Mouse (Mus musculus) layer of hippocampus, adult 18-20 months (tissue): ENCODE results near the gene Olfr984. TPM values are rescaled to one million over a fixed set of nuclear protein-coding genes. Genes with fewer than 3 reads are reported as not detected.

Experiments
- DNase-seq, 2 experiments: peaks; one replicate each; pipeline ENCODE4 v3.0.0; 2022; ENCODE audit warnings: low spot score in 2 of 2
- long read RNA-seq: library from polyadenylated mRNA; stranded (forward); transcript quantifications from one replicate; pipeline ENCODE4 v2.0.0, GENCODE M21; 2021
- total RNA-seq, 2 experiments: library from RNA; stranded (reverse); gene quantifications; 2 replicates each; pipeline ENCODE4 v1.2.3; 2021

Gene Olfr984
- not detected for total RNA-seq
- long read RNA-seq: 0 reads

DNA sequence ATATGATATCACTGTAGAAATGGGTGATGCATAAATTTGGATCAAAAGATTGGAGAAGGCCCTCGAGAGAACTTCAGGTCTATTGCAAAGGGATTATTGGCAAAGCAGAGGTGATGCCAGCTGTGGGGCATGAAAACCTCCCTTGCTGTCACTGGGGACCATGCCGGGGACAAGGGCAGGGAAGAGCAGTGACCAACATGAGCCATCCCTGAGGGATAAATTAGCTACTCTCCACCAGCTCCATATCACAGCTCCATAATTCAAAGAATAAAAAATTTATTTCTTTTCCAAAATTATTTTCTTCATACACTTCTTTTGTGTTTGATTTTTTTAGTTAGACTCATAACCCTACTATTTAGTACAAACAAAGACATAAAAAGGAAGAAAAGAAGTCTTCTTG lies at the start of gene Olfr984:
TSS of gene Olfr984 (minus strand) at position 101 of the 400 bp plus-strand sequence.
- DNase-seq: no peak

DNA sequence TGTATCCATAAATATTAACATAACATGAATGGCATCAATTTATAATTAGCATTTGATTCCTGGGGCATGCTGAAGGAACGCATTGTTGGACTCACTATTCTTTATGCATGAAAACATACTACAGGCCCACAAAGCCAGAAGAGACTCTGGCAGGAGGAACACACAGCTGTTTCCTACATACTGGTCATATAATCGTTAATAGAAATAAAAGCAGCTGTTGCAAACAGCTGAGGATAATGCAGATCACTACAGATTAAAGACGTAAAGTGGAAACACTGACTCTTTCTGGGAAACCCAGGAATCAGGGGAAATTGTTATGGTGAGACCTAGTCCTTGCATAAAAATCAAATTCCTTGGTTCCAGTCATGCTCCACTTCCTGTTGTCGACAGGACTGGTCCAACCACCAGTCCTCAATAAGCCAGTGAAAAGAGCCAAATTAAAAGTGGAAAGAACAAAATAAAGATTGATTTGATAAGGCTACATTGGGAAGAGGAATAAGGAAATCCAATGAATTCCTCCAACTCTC lies 41.2 kb upstream of the Olfr984 start:
- no peak for DNase-seq

DNA sequence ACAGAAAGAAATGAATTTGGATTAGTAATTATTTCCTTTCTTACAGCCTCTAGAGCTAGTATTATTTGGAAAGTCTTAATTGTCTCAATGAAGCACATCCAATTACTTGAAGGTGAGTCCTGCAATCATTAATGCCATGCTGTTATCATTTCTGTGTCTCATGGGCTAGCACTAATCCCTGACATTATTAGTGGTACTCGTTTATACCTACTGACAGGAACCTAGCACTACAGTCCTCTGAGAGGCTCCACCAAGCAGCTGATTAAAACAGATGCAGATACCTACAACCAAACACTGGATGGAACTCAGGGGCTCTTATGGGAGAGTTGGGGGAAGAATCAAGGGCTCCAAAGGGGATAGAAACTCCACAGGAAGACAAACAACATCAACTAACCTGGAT lies 27.5 kb upstream of the Olfr984 start:
- no peak for DNase-seq

DNA sequence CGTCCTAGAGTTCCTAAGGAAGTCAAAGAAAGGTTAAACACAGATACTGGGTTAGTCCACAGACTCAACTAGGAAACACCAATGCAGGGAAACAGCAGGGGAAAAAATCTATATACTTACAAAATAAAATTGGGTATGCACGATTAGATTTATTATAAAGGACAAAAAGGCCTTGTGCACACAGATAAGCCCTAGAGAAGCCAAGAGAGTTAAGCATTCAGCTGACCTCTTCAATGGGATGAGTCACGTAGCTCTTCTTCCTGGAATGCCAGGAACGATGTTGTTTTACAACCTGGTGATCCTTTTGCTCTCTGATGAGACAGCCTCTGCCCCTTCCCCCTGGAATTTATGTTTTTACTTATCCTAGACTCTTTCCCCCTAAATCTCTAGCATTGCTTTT lies 25.5 kb upstream of the Olfr984 start:
- no peak for DNase-seq

DNA sequence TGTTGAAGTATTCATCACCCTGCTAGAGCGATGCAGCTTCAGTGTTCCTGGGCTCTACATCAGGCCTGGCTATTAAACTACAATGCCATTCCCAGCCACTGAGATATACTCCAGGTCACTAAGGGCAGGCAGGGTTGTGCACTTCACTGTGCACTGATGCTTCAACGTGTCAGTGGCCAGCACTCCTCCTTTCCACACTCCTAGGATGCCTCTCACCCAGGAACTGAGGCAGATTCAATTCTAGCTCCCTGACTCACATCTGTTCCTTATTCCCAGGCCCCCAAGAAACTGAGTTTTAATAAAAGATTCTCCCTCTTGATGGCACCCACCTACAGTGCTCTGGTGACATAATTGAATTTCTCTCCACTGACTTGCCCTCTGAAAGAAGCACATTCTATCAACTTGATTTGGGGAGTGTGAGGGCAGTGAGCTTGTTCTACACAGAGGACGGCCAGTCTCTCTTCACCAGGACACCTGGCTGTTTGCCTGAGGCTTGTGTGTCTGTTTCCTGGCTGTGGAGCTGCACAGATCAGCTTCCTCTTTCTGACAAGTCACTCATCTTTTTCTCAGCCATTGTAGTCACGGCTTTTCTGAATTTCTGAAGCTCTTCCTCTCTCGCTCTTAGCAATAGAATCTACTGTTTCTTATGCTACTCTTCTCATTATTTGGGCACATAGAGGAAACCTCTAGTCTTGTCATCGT lies 23.1 kb upstream of the Olfr984 start:
- DNase-seq: no peak

DNA sequence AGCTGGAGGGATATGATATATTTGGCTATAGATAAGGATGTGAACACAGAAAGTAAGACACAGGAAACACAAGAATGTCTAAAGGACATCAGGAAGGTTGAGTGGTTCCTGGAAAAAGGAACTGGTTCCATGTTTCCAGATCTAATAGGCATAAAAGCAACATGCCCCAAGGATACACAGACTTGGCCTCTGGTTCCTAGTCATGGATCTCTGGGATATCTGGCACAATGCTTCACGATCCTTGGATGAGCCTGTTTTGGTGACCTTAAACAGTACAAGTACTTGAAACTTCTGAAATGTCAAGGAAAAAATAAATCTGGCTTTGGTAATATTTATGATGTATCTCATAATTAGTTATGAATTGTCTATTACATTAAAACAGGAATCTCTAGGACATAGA lies 16.6 kb upstream of the Olfr984 start:
- DNase-seq: no peak

DNA sequence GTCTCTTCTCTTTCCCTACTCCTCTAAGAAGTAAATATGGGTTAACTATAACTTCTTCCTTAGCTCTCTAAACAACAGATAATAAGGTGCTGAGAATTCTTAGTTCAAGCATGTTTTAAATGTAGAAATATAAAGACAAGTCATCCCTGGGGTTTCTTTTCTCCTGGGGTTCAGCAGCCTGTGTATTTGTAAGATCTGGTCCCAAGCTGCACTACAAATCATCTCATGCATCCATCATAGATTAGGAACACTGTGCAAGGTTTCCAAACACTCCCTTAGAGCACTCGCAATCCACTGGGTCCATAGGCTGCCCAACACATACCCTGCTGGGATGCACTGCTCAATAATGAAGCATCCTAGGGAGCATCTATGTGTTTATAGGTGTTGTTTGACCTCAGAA lies 16.1 kb upstream of the Olfr984 start, which contains the start of gene Olfr985:
TSS of gene Olfr985 (minus strand) at position 101 of the 400 bp plus-strand sequence.
- no peak for DNase-seq

DNA sequence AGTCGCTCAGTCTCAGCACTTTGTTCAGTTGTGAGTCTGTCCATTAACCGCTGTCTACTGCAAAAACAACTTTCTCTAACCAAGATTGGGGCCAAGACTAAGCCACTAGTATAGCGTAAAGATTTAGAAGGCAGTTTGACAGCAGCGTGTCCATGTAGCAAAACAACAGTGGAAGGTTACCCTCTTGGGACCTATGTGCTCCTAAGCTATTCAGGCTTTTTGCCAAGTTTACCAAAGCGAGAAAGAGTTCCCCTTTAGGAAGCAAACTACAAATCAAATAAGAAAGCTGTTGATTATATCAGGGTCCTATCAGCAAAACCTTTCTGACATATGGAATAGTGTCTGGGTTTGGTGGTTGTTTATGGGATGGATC lies 3.3 kb upstream of the Olfr984 start:
- DNase-seq: no peak

DNA sequence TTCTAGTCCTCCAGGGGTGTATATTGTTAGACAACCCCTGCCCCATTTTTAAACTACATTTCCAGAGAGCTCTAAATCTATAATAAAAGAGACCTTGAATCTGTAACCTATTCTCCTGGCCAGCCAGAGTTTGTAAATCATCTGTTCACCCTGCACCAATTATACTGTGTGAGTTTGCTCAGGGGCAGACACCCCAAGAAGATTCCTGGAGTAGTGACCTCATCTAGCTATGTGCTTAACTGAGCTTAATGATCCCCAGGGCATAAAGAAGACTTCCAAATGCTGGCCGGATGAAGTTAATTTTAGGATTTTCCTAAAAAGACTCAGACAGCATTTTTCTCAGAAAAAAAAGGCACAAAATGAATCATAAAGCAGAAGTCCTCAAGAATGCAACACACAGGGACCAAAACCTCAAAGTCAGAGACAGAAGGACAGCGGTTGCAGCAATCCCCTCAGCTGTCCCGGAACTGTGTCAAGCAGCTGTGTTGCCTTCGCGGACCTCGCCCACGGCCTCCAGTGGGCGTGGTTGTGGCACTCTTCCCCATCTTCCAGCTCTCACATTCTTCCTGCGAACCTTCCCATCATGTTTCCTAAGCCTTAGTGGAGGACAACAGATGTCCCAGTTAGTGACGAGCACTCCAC lies 2.8 kb upstream of the Olfr984 start:
- DNase-seq: no peak

DNA sequence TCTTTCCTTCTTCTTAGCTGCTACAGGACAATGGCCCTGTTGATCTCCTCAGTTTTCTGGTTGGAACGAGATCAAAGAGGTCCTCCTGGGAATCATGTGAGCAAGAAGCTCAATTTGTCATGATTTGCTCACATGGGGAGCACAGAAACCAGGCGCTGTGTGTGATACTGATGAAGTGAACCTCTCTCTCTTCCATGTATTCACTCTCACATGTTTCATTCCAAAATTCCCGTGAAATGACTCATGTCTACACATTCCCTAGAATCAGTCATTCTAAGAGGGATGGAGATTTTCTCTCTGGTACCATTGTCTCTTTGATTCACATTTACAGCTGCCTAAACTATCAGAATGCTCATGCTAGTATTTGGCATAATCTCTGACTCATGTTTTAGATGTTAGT lies 19.2 kb downstream of the Olfr984 start:
- DNase-seq: no peak

DNA sequence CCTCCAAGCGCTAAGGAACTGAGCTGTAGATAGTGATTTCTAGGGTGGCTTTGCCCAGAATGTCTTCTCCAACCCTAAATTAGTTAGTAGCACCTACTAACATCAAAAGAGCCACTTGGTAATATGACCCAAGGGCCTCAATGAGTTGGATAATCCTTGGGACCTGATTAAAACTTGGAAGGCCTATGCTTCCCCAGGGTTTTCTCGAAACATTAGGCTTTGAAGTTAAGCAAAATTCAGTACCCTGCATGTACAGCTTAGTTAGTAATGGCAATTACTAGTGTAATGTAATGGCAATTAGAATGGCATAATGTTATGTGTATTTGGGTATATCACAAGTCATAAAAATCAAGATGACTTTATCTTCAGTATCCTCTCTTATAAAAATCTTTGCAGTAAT lies 20.5 kb downstream of the Olfr984 start, which contains the start of gene Olfr983:
TSS of gene Olfr983 (minus strand) at position 101 of the 400 bp plus-strand sequence.
- DNase-seq: no peak

DNA sequence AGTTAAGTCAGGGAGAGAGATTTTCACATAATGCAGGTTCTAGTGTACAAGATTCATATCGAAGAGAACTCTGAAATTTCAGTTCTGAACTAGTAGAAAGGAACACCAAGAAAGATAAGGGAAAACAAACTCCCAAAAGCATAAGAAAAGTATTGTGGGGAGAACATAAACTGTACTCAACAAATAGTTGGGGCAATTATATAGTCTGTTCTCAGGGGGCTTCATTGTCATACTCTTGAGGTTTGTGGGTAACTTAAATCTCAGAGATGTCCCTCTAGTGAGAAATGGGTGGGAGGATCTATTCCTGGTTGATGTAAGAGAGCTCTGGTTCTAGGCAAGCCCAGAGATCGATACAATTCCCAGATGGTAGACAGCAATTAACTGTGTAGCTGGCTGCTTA lies 40.5 kb downstream of the Olfr984 start, which contains the start of gene Olfr982:
TSS of gene Olfr982 (plus strand) at position 301 of the 400 bp plus-strand sequence.
- no peak for DNase-seq

DNA sequence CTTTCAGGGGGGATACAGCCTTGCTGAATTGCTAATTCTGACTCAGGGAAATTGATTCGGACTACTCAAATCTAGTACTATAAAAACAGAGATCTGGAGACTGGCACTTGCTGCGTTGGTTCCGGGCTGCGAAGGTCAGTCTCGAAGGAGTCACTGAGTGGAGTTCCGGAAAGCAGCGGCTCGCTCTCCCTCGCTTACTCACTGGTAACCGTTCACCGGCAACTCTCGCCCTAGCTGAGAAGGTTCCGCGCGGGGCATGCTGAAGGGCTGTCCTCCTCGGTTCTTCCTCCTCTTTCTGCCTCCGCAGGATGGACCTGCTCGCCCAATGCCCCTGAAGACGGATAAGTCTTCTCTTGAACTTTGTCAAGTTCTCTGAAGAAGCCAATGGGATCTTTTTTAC lies 63.9 kb downstream of the Olfr984 start:
- no peak for DNase-seq

Other genes with a start within 250 kb of the Olfr984 start
- not detected for gene Olfr972, start 247.8 kb downstream of the Olfr984 start, total RNA-seq
- not detected for gene Olfr229, start 206.9 kb downstream of the Olfr984 start, total RNA-seq
- gene Olfr974, start 176.7 kb downstream of the Olfr984 start, total RNA-seq: not detected
- gene Olfr975, start 162.2 kb downstream of the Olfr984 start, total RNA-seq: not detected
- gene Olfr976, start 153.1 kb downstream of the Olfr984 start, total RNA-seq: not detected
- not detected for gene Olfr978, start 122.1 kb downstream of the Olfr984 start, total RNA-seq
- gene Olfr979, start 110.7 kb downstream of the Olfr984 start, total RNA-seq: not detected
- not detected for gene Olfr980, start 104.6 kb downstream of the Olfr984 start, total RNA-seq
- gene Olfr981, start 92.7 kb downstream of the Olfr984 start, total RNA-seq: not detected
- gene Olfr982, start 40.4 kb downstream of the Olfr984 start, total RNA-seq: not detected
- gene Olfr983, start 20.6 kb downstream of the Olfr984 start, total RNA-seq: not detected
- gene Olfr985, start 16.0 kb upstream of the Olfr984 start, total RNA-seq: not detected
- gene Tmem225, start 33.9 kb upstream of the Olfr984 start, total RNA-seq: not detected
- under 1 TPM in 1 of 2 experiments, not detected in 1; 0.10 TPM for gene Olfr986, start 66.7 kb upstream of the Olfr984 start, total RNA-seq
- 1 to 10 TPM; 3.1 to 3.9 TPM for gene Zfp202, start 78.1 kb upstream of the Olfr984 start, total RNA-seq
- gene Scn3b, start 155.0 kb upstream of the Olfr984 start, total RNA-seq: 100 to 1,000 TPM; 232 to 260 TPM